Mouse (Mus musculus) midbrain, postnatal 0 days (tissue): ENCODE measurements around the gene Srrm3. TPM values are rescaled to one million over a fixed set of nuclear protein-coding genes. Genes with fewer than 3 reads are reported as not detected.

Experiments
- ATAC-seq: fragments of 200-750 bp; cut with Nextera tagmentation; 2 replicates; pipeline ENCODE4 v1.8.0; 2017; ENCODE audit warnings: moderate number of reproducible peaks, mild to moderate bottlenecking, moderate TSS enrichment, moderate library complexity; ENCODE audit not compliant: low FRiP score
- DNase-seq: peaks from one replicate; pipeline ENCODE4 v3.0.0-alpha.2; 2015; ENCODE audit warnings: low spot score
- H3K27ac ChIP-seq: fragments of 300-500 bp; sonication (generic); 2 replicates; pipeline ENCODE4 v1.5.1; 2014; ENCODE audit warnings: low read depth, mild to moderate bottlenecking, low read length, mixed read lengths
- H3K27me3 ChIP-seq: fragments of 300-500 bp; sonication (generic); 2 replicates; pipeline ENCODE4 v1.6.1; 2014; ENCODE audit warnings: low read length, control low read depth, mixed read lengths; ENCODE audit not compliant: insufficient read depth
- H3K36me3 ChIP-seq: fragments of 300-500 bp; sonication (generic); 2 replicates; pipeline ENCODE4 v1.6.1; 2014; ENCODE audit warnings: low read length, control low read depth, mixed read lengths; ENCODE audit not compliant: insufficient read depth
- H3K4me1 ChIP-seq: fragments of 300-500 bp; sonication (generic); 2 replicates; pipeline ENCODE4 v1.6.1; 2014; ENCODE audit warnings: mild to moderate bottlenecking, control low read depth, antibody characterized with exemption, low read length, mixed read lengths; ENCODE audit not compliant: insufficient read depth
- H3K4me2 ChIP-seq: fragments of 300-500 bp; sonication (generic); 2 replicates; pipeline ENCODE4 v1.6.1; 2014; ENCODE audit warnings: low read depth, mild to moderate bottlenecking, low read length, mixed read lengths; ENCODE audit not compliant: poor library complexity, severe bottlenecking
- H3K4me3 ChIP-seq: fragments of 300-500 bp; sonication (generic); 2 replicates; pipeline ENCODE4 v1.5.1; 2014; ENCODE audit warnings: low read depth, mild to moderate bottlenecking, low read length, moderate library complexity
- H3K9ac ChIP-seq: fragments of 300-500 bp; sonication (generic); replicated peaks from 2 replicates; pipeline ENCODE4 v1.6.1; 2014; ENCODE audit warnings: mild to moderate bottlenecking, low read length, moderate library complexity, mixed read lengths; ENCODE audit not compliant: poor library complexity, severe bottlenecking
- H3K9me3 ChIP-seq: fragments of 300-500 bp; sonication (generic); 2 replicates; pipeline ENCODE4 v1.6.1; 2016; ENCODE audit warnings: low read length, control low read depth
- CTCF ChIP-seq: IDR thresholded peaks from 2 replicates; pipeline ENCODE4 v1.5.1; 2016; ENCODE audit warnings: antibody characterized with exemption, mild to moderate bottlenecking
- WGBS: fragments of 180-500 bp; shearing (Covaris S2); extraction: QIAGEN DNeasy Blood & Tissue Kit; methylation state at CpG from one replicate; pipeline ENCODE4 v1.1.7; 2014; 5-methylcytosine and 5-hydroxymethylcytosine counted together
- polyA plus RNA-seq: library from polyadenylated mRNA; unstranded; fragments of >200 nt; fragmentation: Nextera tagmentation; extraction: Ambion mirVana; gene quantifications from 2 replicates; pipeline ENCODE4 v1.2.1, GENCODE M21; 2015
- total RNA-seq: library from RNA; depleted of rRNA; stranded (reverse); fragments of >200 nt; gene quantifications from 2 replicates; pipeline ENCODE4 v1.2.3, GENCODE M21; 2014; rRNA removed

Srrm3 gene
- total RNA-seq: 85.2 and 123 TPM in 2 replicates
- polyA plus RNA-seq: 52.5 and 58.8 TPM in 2 replicates

- H3K4me2 ChIP-seq: peak within 1 kb of the TSS; percentile 74
- TF ChIP-seq CTCF: peak; percentile 100
- peak; percentile 94 for DNase-seq
- peak within 1 kb of the TSS; percentile 69 for H3K4me3 ChIP-seq
- H3K4me1 ChIP-seq: peaks cover 10% of the 10 kb centered on the region; the same call in 1 of the 2 replicates
- ATAC-seq: peak; percentile 64
- H3K27me3 ChIP-seq: no peaks in the 10 kb centered on the region
- H3K9ac ChIP-seq: peak within 1 kb of the TSS; percentile 92
- H3K36me3 ChIP-seq: no peaks in the 10 kb centered on the region
- H3K9me3 ChIP-seq: no peaks in the 10 kb centered on the region
- H3K27ac ChIP-seq: peak within 1 kb of the TSS; percentile 74
- 3% methylated on average over 29 of the region's 29 CpGs for WGBS
These were observed at the start of gene Srrm3 for GRCm38 (mm10) chr5:135806555-135807262. Srrm3 (plus strand) TSS chr5:135806890.

- H3K9me3 ChIP-seq: no peaks in the 10 kb centered on the region
- TF ChIP-seq CTCF: no peak
- no peak overlapping the region for H3K4me3 ChIP-seq
- DNase-seq: no peak
- H3K36me3 ChIP-seq: no peaks in the 10 kb centered on the region
- no peaks in the 10 kb centered on the region for H3K27me3 ChIP-seq
- no peak overlapping the region for H3K27ac ChIP-seq
- 82% methylated on average over 3 of the region's 3 CpGs for WGBS
- no peak overlapping the region for H3K9ac ChIP-seq
- no peak overlapping the region for H3K4me2 ChIP-seq
- H3K4me1 ChIP-seq: no peaks in the 10 kb centered on the region
- ATAC-seq: no peak
These were observed 44.8 kb upstream of the Srrm3 start for GRCm38 (mm10) chr5:135761881-135762280.

GRCm38 (mm10) chr5:135763526-135763925 is 43.2 kb upstream of the Srrm3 start:
- peak; percentile 92 for TF ChIP-seq CTCF
- WGBS: 2% methylated on average over 7 of the region's 7 CpGs
- no peak overlapping the region for H3K9ac ChIP-seq
- peak; percentile 88 for DNase-seq
- no peaks in the 10 kb centered on the region for H3K9me3 ChIP-seq
- no peaks in the 10 kb centered on the region for H3K4me1 ChIP-seq
- no peak overlapping the region for H3K27ac ChIP-seq
- no peak overlapping the region for H3K4me3 ChIP-seq
- no peaks in the 10 kb centered on the region for H3K27me3 ChIP-seq
- ATAC-seq: no peak
- H3K36me3 ChIP-seq: no peaks in the 10 kb centered on the region
- no peak overlapping the region for H3K4me2 ChIP-seq

GRCm38 (mm10) chr5:135764971-135765370 is 41.7 kb upstream of the Srrm3 start:
- H3K9me3 ChIP-seq: no peaks in the 10 kb centered on the region
- no peaks in the 10 kb centered on the region for H3K36me3 ChIP-seq
- TF ChIP-seq CTCF: no peak
- ATAC-seq (no peak), DNase-seq (no peak)
- no peak overlapping the region for H3K4me3 ChIP-seq
- H3K27ac ChIP-seq: no peak overlapping the region
- H3K9ac ChIP-seq: no peak overlapping the region
- H3K27me3 ChIP-seq: no peaks in the 10 kb centered on the region
- no peak overlapping the region for H3K4me2 ChIP-seq
- no peaks in the 10 kb centered on the region for H3K4me1 ChIP-seq
- WGBS: 63% methylated on average over 3 of the region's 3 CpGs

- Histone ChIP-seq H3K4me1 (peaks cover 2% of the 10 kb centered on the region; the same call in 1 of the 2 replicates), H3K4me3 (no peak overlapping the region), H3K9ac (no peak overlapping the region), H3K27ac (no peak overlapping the region), H3K9me3 (no peaks in the 10 kb centered on the region), H3K27me3 (no peaks in the 10 kb centered on the region), H3K4me2 (no peak overlapping the region), H3K36me3 (no peaks in the 10 kb centered on the region)
- no peak for ATAC-seq
- no peak for DNase-seq
- TF ChIP-seq CTCF: no peak
- 71% methylated on average over 3 of the region's 3 CpGs for WGBS
These were observed 34.2 kb upstream of the Srrm3 start for GRCm38 (mm10) chr5:135772519-135772918.

GRCm38 (mm10) chr5:135776546-135776945 is 30.1 kb upstream of the Srrm3 start:
- peak overlapping the region; percentile 82; the same call in 1 of the 2 replicates for H3K9ac ChIP-seq
- peaks cover 11% of the 10 kb centered on the region; the same call in 1 of the 2 replicates for H3K4me1 ChIP-seq
- no peak overlapping the region for H3K4me2 ChIP-seq
- H3K27me3 ChIP-seq: no peaks in the 10 kb centered on the region
- H3K36me3 ChIP-seq: no peaks in the 10 kb centered on the region
- ATAC-seq: no peak
- no peak for DNase-seq
- 71% methylated on average over 4 of the region's 4 CpGs for WGBS
- no peak overlapping the region for H3K4me3 ChIP-seq
- no peak overlapping the region for H3K27ac ChIP-seq
- no peaks in the 10 kb centered on the region for H3K9me3 ChIP-seq
- no peak for TF ChIP-seq CTCF
